Mouse (Mus musculus) thymus, adult 2 months (tissue): ENCODE results near the gene Ptger4. TPM values are rescaled to one million over a fixed set of nuclear protein-coding genes. Genes with fewer than 3 reads are reported as not detected.
"Not testable (repeated sequence)": the region's sequence is repeated elsewhere in the genome, so short reads cannot be mapped to it uniquely, and the experiment has no call there.

ENCODE experiments used
- DNase-seq: peaks from one replicate; pipeline ENCODE4 v3.0.0; 2021
- H3K27ac ChIP-seq: fragments of 200-500 bp; 2 replicates; pipeline ENCODE4 v1.5.1; 2012; ENCODE audit warnings: low read length, control low read depth; ENCODE audit not compliant: control insufficient read depth, insufficient read depth
- H3K27me3 ChIP-seq: fragments of 200-500 bp; 2 replicates; pipeline ENCODE4 v1.6.1; 2012; ENCODE audit warnings: mild to moderate bottlenecking, low read length, moderate library complexity, mixed read lengths; ENCODE audit not compliant: control insufficient read depth, insufficient read depth
- H3K36me3 ChIP-seq: fragments of 200-500 bp; 2 replicates; pipeline ENCODE4 v1.6.1; 2012; ENCODE audit warnings: mild to moderate bottlenecking, low read length, moderate library complexity; ENCODE audit not compliant: control insufficient read depth, insufficient read depth
- H3K4me1 ChIP-seq: fragments of 200-500 bp; replicated peaks from 2 replicates; pipeline ENCODE4 v1.6.1; 2012; ENCODE audit warnings: low read length; ENCODE audit not compliant: control insufficient read depth, insufficient read depth
- H3K4me3 ChIP-seq: fragments of 200-500 bp; 2 replicates; pipeline ENCODE4 v1.5.1; 2012; ENCODE audit warnings: mild to moderate bottlenecking, low read length, control low read depth, moderate library complexity; ENCODE audit not compliant: control insufficient read depth, insufficient read depth
- CTCF ChIP-seq: fragments of 200-500 bp; IDR thresholded peaks from 2 replicates; pipeline ENCODE4 v1.5.1; 2012; ENCODE audit warnings: mild to moderate bottlenecking, control low read depth, low read length, moderate library complexity, borderline replicate concordance; ENCODE audit not compliant: control insufficient read depth, poor library complexity, insufficient read depth; ENCODE audit errors: extremely low read depth
- POLR2A ChIP-seq: fragments of 200-500 bp; IDR thresholded peaks from 2 replicates; pipeline ENCODE4 v1.6.1; 2012; ENCODE audit warnings: mild to moderate bottlenecking, low read length, control low read depth, moderate library complexity; ENCODE audit not compliant: control insufficient read depth, poor library complexity, insufficient read depth; ENCODE audit errors: extremely low read depth
- WGBS: fragments of 180-500 bp; shearing (Covaris S2); methylation state at CpG from one replicate; pipeline ENCODE4 v1.1.7; 2018; 5-methylcytosine and 5-hydroxymethylcytosine counted together
- polyA plus RNA-seq: library from polyadenylated mRNA; depleted of rRNA; stranded (reverse); fragments of >200 nt; gene quantifications from 2 replicates; pipeline ENCODE4 v1.2.3, GENCODE M21; 2012

The Ptger4 gene
- polyA plus RNA-seq, 1 experiment, result 61.0 TPM

- Histone ChIP-seq H3K4me3 (no peak overlapping the region), H3K4me1 (peaks cover 19% of the 10 kb centered on the region), H3K36me3 (peaks cover 19% of the 10 kb centered on the region), H3K27ac (peak overlapping the region; percentile 20; the same call in 1 of the 2 replicates), H3K27me3 (no peaks in the 10 kb centered on the region)
- TF ChIP-seq CTCF (no peak), POLR2A (no peak)
- WGBS, result 33% methylated on average over 4 of the region's 4 CpGs
- no peak for DNase-seq
These were observed 5.4 kb downstream of the Ptger4 start for GRCm38 (mm10) chr15:5238553-5238952.

GRCm38 (mm10) chr15:5238073-5238472, 5.9 kb downstream of the Ptger4 start:
- 0 out of 2 replicates have a peak overlapping the region, but pooled peaks have one; percentile 12 for H3K27ac ChIP-seq
- no peak for DNase-seq
- no peaks in the 10 kb centered on the region for H3K27me3 ChIP-seq
- TF ChIP-seq CTCF, result no peak
- H3K4me1 ChIP-seq, result peaks cover 19% of the 10 kb centered on the region
- peaks cover 24% of the 10 kb centered on the region for H3K36me3 ChIP-seq
- WGBS, result 71% methylated on average over 7 of the region's 7 CpGs
- H3K4me3 ChIP-seq, result no peak overlapping the region

GRCm38 (mm10) chr15:5237012-5237660, 6.9 kb downstream of the Ptger4 start:
- no peaks in the 10 kb centered on the region for H3K27me3 ChIP-seq
- H3K27ac ChIP-seq, result no peak overlapping the region
- 6% methylated on average over 7 of the region's 7 CpGs for WGBS
- TF ChIP-seq POLR2A (no peak), CTCF (no peak)
- H3K4me1 ChIP-seq, result peaks cover 12% of the 10 kb centered on the region
- peak; percentile 60 for DNase-seq
- peaks cover 32% of the 10 kb centered on the region for H3K36me3 ChIP-seq
- H3K4me3 ChIP-seq, result no peak overlapping the region

GRCm38 (mm10) chr15:5236538-5236937, 7.4 kb downstream of the Ptger4 start:
- no peak for TF ChIP-seq POLR2A
- peak; percentile 91 for TF ChIP-seq CTCF
- WGBS, result under 1% methylated on average over 6 of the region's 6 CpGs
- DNase-seq, result peak; percentile 82
- H3K27me3 ChIP-seq, result no peaks in the 10 kb centered on the region
- H3K27ac ChIP-seq, result no peak overlapping the region
- peaks cover 36% of the 10 kb centered on the region for H3K36me3 ChIP-seq
- H3K4me1 ChIP-seq, result peaks cover 12% of the 10 kb centered on the region
- H3K4me3 ChIP-seq, result no peak overlapping the region

- DNase-seq, result peak; percentile 17
- WGBS, result 40% methylated on average over 8 of the region's 8 CpGs
These were observed 8.5 kb downstream of the Ptger4 start for GRCm38 (mm10) chr15:5235527-5235926.

GRCm38 (mm10) chr15:5234659-5235058, 9.3 kb downstream of the Ptger4 start:
- Histone ChIP-seq H3K4me1 (peaks cover 10% of the 10 kb centered on the region), H3K4me3 (no peak overlapping the region), H3K27me3 (no peaks in the 10 kb centered on the region), H3K27ac (no peak overlapping the region), H3K36me3 (peaks cover 36% of the 10 kb centered on the region)
- WGBS, result 97% methylated on average over 16 of the region's 16 CpGs
- no peak for DNase-seq
- TF ChIP-seq CTCF, result no peak
- TF ChIP-seq POLR2A, result no peak

More at GRCm38 (mm10) chr15:5235527-5235926, 8.5 kb downstream of the Ptger4 start:
- no peak overlapping the region for H3K4me3 ChIP-seq
- no peak overlapping the region for H3K27ac ChIP-seq
- H3K36me3 ChIP-seq, result peaks cover 36% of the 10 kb centered on the region
- no peaks in the 10 kb centered on the region for H3K27me3 ChIP-seq
- TF ChIP-seq CTCF (no peak), POLR2A (no peak)
- peaks cover 12% of the 10 kb centered on the region for H3K4me1 ChIP-seq

GRCm38 (mm10) chr15:5230746-5231145, 13.2 kb downstream of the Ptger4 start:
- H3K27ac ChIP-seq, H3K4me1 ChIP-seq, H3K4me3 ChIP-seq, H3K27me3 ChIP-seq, DNase-seq: not testable (repeated sequence)
- peaks cover 35% of the 10 kb centered on the region for H3K36me3 ChIP-seq
- WGBS, result 90% methylated on average over 10 of the region's 10 CpGs
